Mouse (Mus musculus) embryonic facial prominence, embryonic 15.5 days (tissue): ENCODE data around the gene Copb2. TPM values are rescaled to one million over a fixed set of nuclear protein-coding genes. Genes with fewer than 3 reads are reported as not detected.

ENCODE experiments used
- ATAC-seq: fragments of 200-750 bp; cut with Nextera tagmentation; 2 replicates; pipeline ENCODE4 v1.8.0; 2017; ENCODE audit warnings: low read depth, moderate TSS enrichment; ENCODE audit not compliant: insufficient number of reproducible peaks, low FRiP score, low TSS enrichment
- H3K27ac ChIP-seq: fragments of 300-500 bp; sonication (generic); replicated peaks from 2 replicates; pipeline ENCODE4 v1.5.1; 2015; ENCODE audit warnings: mild to moderate bottlenecking, inconsistent platforms
- H3K27me3 ChIP-seq: fragments of 300-500 bp; sonication (generic); 2 replicates; pipeline ENCODE4 v1.6.1; 2015; ENCODE audit warnings: inconsistent platforms
- H3K36me3 ChIP-seq: fragments of 300-500 bp; sonication (generic); 2 replicates; pipeline ENCODE4 v1.6.1; 2015; ENCODE audit warnings: mild to moderate bottlenecking, inconsistent platforms
- H3K4me1 ChIP-seq: fragments of 300-500 bp; sonication (generic); 2 replicates; pipeline ENCODE4 v1.6.1; 2015; ENCODE audit warnings: inconsistent platforms
- H3K4me2 ChIP-seq: fragments of 300-500 bp; sonication (generic); replicated peaks from 2 replicates; pipeline ENCODE4 v1.6.1; 2015; ENCODE audit warnings: mild to moderate bottlenecking, inconsistent platforms
- H3K4me3 ChIP-seq: fragments of 300-500 bp; sonication (generic); replicated peaks from 2 replicates; pipeline ENCODE4 v1.5.1; 2015; ENCODE audit warnings: mild to moderate bottlenecking, inconsistent platforms
- H3K9ac ChIP-seq: fragments of 300-500 bp; sonication (generic); 2 replicates; pipeline ENCODE4 v1.6.1; 2015; ENCODE audit warnings: inconsistent platforms
- H3K9me3 ChIP-seq: fragments of 300-500 bp; sonication (generic); replicated peaks from 2 replicates; pipeline ENCODE4 v1.6.1; 2016; ENCODE audit warnings: inconsistent platforms
- WGBS: fragments of 180-500 bp; shearing (Covaris S2); methylation state at CpG from one replicate; pipeline ENCODE4 v1.1.7; 2015; 5-methylcytosine and 5-hydroxymethylcytosine counted together
- polyA plus RNA-seq: library from polyadenylated mRNA; unstranded; fragments of >200 nt; fragmentation: Nextera tagmentation; extraction: Ambion mirVana; gene quantifications from 2 replicates; pipeline ENCODE4 v1.2.1, GENCODE M21; 2015

Copb2 gene
- polyA plus RNA-seq, 1 experiment from 2014 or later: 182 TPM

DNA sequence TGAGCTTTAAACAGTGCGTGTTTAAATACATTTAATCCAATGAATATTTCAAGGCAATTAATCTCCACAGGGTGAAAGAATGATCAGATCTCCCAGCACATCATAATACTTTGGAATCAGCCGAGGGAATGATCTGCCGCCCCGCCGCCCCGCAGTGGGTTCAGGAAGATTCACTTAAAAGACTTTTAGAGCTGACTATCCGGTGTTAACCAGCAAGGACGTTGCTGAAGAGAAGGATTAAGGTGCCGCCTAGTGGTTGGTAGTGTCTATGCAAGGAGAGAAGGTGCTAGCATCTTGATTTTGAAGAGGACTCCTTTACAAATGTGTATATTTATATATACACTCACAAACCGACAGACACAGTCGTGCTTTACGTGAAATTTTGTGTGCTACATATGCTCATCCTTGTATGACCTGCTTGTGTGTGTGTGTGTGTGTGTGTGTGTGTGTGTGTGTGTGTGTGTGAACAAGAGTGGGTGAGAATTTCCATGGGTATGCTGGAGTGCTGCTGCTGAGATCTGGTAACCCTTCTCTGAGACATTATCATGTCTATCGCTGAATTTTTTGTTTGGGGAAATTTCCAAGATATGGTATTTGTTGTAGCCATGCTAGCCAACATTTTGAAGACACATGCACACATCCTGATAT lies 24.7 kb upstream of the Copb2 start:
- WGBS: 5% methylated on average over 13 of the region's 13 CpGs
- Histone ChIP-seq H3K9me3 (no peaks in the 10 kb centered on the region), H3K9ac (no peak overlapping the region), H3K4me2 (peak overlapping the region; percentile 30), H3K27ac (no peak overlapping the region), H3K36me3 (no peaks in the 10 kb centered on the region), H3K27me3 (no peaks in the 10 kb centered on the region; the same call in 1 of the 2 replicates), H3K4me3 (no peak overlapping the region), H3K4me1 (no peaks in the 10 kb centered on the region)
- no peak for ATAC-seq

DNA sequence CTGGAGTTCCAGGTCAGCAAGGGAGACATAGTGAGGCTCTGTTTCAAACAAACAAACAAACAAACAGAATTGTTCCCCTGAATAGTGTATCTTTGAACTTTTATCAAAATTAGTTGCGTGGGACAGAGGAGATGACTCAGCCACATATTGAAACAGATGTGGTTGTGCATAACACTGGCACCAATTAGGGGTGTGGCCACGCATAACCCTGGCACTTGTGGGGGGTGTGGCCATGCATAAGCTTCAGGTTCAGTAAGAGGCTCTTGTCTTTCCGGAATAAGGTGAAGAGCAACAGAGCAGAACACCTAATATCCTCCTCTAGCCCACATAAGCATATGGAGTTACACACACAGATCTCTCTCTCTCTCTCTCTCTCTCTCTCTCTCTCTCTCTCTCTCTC lies 19.5 kb upstream of the Copb2 start:
- Histone ChIP-seq H3K27ac (no peak overlapping the region), H3K4me3 (no peak overlapping the region), H3K36me3 (no peaks in the 10 kb centered on the region), H3K9me3 (no peaks in the 10 kb centered on the region), H3K4me1 (no peaks in the 10 kb centered on the region), H3K4me2 (no peak overlapping the region), H3K27me3 (no peaks in the 10 kb centered on the region; the same call in 1 of the 2 replicates), H3K9ac (no peak overlapping the region)
- no peak for ATAC-seq
- 78% methylated on average over 3 of the region's 3 CpGs for WGBS

DNA sequence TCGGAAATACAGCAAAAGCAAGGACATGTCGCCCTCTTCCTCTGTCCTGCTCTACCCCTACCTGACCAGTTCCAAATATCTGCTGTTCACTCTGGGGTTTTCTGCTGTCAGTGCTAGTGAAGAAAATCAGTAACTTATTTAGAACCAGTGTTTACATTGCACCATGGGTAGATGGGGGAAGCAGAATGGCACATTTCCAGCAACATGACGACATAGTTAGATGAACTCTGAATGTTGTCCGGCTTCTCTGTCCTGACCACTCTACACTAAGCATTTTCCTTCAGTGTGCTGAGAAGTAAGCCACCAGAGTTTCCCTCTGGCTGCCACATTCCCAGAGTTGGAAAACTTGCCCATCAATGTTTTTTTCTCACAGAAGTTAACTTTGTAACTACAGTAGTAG lies 20.3 kb downstream of the Copb2 start:
- WGBS: 96% methylated on average over 4 of the region's 4 CpGs
- no peak overlapping the region for H3K27ac ChIP-seq
- H3K4me3 ChIP-seq: no peak overlapping the region
- H3K27me3 ChIP-seq: no peaks in the 10 kb centered on the region
- H3K36me3 ChIP-seq: peaks cover 86% of the 10 kb centered on the region
- H3K9me3 ChIP-seq: no peaks in the 10 kb centered on the region
- H3K4me2 ChIP-seq: no peak overlapping the region
- no peak overlapping the region for H3K9ac ChIP-seq
- no peak for ATAC-seq
- no peaks in the 10 kb centered on the region for H3K4me1 ChIP-seq

DNA sequence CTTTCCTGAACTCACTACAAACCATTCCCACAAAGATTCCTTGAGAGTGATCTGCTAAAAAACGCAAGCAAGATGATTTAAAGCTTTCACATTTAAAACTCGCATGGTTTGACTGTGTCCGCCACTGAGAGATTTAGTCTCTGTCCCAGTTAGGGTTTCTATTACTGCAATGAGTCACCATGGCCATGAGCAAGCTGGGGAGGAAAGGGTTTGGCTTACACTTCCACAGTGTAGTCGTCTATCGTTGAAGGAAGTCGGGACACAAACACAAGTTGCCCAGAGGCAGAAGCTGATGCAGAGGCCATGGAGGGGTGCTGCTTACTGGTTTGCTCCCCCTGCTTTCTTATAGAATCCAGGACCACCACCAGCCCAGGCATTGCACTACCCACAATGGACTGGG lies 36.6 kb downstream of the Copb2 start:
- peaks cover 12% of the 10 kb centered on the region for H3K4me1 ChIP-seq
- no peak overlapping the region for H3K27ac ChIP-seq
- 80% methylated on average over 6 of the region's 6 CpGs for WGBS
- H3K27me3 ChIP-seq: no peaks in the 10 kb centered on the region
- peaks cover 28% of the 10 kb centered on the region for H3K36me3 ChIP-seq
- no peak overlapping the region for H3K9ac ChIP-seq
- H3K4me3 ChIP-seq: no peak overlapping the region
- H3K4me2 ChIP-seq: peak overlapping the region; percentile 91
- no peaks in the 10 kb centered on the region for H3K9me3 ChIP-seq
- no peak for ATAC-seq

DNA sequence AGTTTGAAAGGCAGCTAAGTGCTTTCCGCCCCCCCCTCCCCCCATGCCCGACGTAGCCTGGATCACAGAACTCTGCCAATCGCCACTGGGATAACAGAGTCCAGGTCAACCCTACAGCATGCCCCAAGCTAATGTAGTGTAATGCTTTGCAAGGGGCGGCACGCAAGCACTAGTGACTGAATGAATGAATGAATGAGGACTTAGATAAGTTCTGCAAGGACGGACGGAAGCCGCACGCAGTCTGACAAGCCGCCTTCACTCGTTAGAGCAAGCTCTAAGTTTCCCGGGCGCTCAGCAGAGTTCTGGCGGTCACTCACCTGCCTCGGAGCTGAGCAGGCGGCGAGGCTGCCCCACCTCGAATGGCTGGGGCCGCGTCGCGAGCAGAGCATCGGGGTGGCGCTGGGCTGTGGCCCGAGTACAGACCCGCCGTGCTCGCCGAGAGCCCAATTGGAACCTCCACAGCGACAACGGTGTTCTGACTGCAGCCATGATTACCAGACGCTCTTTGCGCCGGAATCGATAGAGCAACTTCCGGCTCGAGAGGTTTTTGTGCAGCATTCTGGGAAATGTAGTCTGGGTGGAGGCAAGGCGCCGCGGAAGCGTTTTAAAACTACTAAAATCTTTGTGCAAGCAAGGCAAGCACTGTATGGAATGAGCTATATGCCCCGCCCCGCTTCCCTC lies 37.8 kb downstream of the Copb2 start, which contains the start of gene Mrps22:
Gene Mrps22 (minus strand): TSS at position 505 of the 681 bp plus-strand sequence.
- H3K27me3 ChIP-seq: no peaks in the 10 kb centered on the region
- peak within 1 kb of the TSS; percentile 82 for H3K4me3 ChIP-seq
- no peaks in the 10 kb centered on the region for H3K9me3 ChIP-seq
- peak within 1 kb of the TSS; percentile 84 for H3K9ac ChIP-seq
- ATAC-seq: peak; percentile 89
- H3K4me2 ChIP-seq: peak within 1 kb of the TSS; percentile 91
- H3K4me1 ChIP-seq: peaks cover 12% of the 10 kb centered on the region
- under 1% methylated on average over 44 of the region's 44 CpGs for WGBS
- peaks cover 17% of the 10 kb centered on the region for H3K36me3 ChIP-seq
- H3K27ac ChIP-seq: no peak within 1 kb of the TSS; the same call in 1 of the 2 replicates

DNA sequence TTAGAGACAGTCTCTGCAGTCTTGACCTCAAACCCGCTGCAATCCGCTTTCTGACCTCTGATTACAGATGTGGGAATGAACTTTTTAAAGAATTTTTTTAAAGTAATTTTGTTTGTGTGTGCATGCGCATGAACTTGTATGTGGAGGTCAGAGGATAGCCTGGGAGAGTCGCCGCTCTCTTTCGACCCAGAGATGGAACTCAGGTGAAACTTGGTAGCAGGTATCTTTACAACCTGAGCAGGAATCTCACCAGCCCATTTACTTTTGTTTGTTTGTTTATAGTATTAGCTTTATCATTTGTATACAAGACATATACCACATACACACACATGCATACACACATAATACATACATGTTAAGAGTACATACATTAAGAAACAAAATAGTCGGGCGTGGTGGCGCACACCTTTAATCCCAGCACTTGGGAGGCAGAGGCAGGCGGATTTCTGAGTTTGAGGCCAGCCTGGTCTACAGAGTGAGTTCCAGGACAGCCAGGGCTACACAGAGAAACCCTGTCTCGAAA lies 38.4 kb downstream of the Copb2 start:
- Histone ChIP-seq H3K27ac (no peak overlapping the region), H3K9ac (no peak overlapping the region), H3K4me3 (peak overlapping the region; percentile 82), H3K4me1 (peaks cover 12% of the 10 kb centered on the region), H3K27me3 (no peaks in the 10 kb centered on the region), H3K9me3 (no peaks in the 10 kb centered on the region), H3K36me3 (peaks cover 11% of the 10 kb centered on the region), H3K4me2 (peak overlapping the region; percentile 91)
- ATAC-seq: no peak
- WGBS: 50% methylated on average over 11 of the region's 11 CpGs

DNA sequence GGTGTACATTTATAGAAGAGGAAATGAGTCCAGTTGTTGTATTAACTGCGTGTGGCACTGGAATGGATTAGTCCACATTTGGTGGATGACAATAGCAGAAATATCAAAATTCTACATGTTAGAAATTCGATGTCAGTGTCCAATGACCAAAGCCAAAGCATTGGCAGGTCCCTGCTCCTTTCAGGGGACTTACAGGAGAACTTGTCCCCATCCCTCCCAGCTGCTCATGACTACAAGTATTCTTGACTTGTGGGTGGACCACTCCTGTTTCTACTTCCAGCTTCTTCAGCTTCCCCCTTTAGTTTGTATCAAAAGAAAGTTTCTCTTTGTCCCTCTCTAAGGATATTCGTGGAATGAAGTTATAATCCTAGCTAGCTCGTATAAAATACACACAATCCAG lies 41.4 kb downstream of the Copb2 start:
- Histone ChIP-seq H3K4me1 (peaks cover 12% of the 10 kb centered on the region), H3K4me3 (no peak overlapping the region), H3K27ac (no peak overlapping the region), H3K9me3 (no peaks in the 10 kb centered on the region), H3K9ac (no peak overlapping the region), H3K4me2 (no peak overlapping the region), H3K36me3 (no peaks in the 10 kb centered on the region), H3K27me3 (no peaks in the 10 kb centered on the region)
- ATAC-seq: no peak
- WGBS: 66% methylated on average over 4 of the region's 4 CpGs

DNA sequence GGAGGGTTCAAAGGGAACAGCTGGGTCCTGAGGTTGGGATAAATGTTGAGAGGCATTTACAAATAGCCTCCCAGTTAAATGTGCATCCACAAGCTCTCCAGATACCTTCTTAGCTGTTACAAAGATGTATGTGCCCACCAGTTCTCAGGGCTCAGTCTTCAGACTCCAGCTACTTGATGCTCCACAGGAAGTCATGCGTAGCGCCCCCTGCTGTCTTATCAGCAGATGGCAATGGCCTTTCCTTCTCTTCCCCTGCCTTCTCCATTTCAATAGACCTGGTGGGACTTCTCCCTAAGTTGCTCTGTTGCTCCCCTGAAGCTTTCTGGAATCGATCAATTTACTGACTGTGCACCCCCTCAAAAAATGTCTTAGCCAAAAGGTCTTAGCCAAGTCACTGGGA lies 65.0 kb downstream of the Copb2 start:
- no peak overlapping the region for H3K9ac ChIP-seq
- peaks cover 2% of the 10 kb centered on the region; the same call in 1 of the 2 replicates for H3K4me1 ChIP-seq
- H3K9me3 ChIP-seq: no peaks in the 10 kb centered on the region
- no peak for ATAC-seq
- H3K27me3 ChIP-seq: peaks cover 12% of the 10 kb centered on the region
- 41% methylated on average over 3 of the region's 3 CpGs for WGBS
- no peak overlapping the region for H3K4me3 ChIP-seq
- no peak overlapping the region for H3K4me2 ChIP-seq
- no peak overlapping the region for H3K27ac ChIP-seq
- H3K36me3 ChIP-seq: no peaks in the 10 kb centered on the region

DNA sequence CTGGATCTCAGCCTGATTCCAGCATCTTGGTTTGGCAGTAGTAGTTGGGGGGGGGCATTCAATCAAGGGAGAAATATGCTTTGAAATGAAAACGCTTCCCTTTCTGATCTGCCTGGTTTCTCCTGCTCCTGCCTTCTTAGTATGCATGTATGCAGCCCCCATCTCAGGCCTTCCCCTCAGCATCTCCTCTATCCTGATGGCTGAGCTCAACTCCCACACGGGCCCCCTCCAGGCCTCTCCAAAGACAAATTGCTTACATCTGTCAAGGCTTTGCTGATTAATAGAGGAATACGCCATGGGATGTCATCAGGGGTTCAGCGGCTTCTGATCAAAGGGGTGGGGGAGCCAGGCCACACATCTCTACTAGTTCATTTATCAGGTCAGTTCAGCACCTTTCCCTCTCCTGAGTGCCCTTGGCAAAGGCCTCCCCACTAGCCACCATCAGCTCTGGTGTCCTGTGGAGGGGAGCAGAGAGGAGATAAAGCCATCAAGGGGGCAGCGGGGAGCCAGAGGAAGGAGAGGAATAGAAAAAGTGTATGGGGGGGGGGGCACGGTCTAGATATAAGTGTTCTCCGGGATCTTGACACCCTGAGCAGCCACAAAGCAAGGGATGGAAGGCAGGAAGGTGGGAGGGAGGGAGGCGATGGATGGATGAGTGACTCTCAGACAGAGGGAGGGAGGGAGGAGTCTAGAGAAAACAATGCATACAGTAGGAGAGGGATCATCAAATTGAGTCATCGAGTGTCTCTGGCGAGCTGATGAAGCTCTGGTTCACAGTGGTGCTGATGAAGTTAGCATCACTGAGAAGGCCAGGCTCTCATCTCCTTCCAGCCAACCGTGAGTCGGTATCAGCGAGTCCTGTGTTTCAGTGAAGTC lies 70.0 kb downstream of the Copb2 start:
- 59% methylated on average over 13 of the region's 13 CpGs for whole genome bisulfite sequencing
- H3K4me1 ChIP-seq: peaks cover 6% of the 10 kb centered on the region; the same call in 1 of the 2 replicates
- ATAC-seq: no peak

More for the DNA sequence above, 70.0 kb downstream of the Copb2 start:
- Histone ChIP-seq H3K27me3 (peaks cover 3% of the 10 kb centered on the region; the same call in 1 of the 2 replicates), H3K27ac (no peak overlapping the region), H3K36me3 (no peaks in the 10 kb centered on the region), H3K9me3 (no peaks in the 10 kb centered on the region), H3K4me2 (no peak overlapping the region), H3K9ac (no peak overlapping the region), H3K4me3 (no peak overlapping the region)
